Comparison of ENCODE assay signal across 8 mouse cellular contexts in genomic region chr7:113419070-113419782, GRCm38 (mm10). TPM values are rescaled to one million over a fixed set of nuclear protein-coding genes. Genes with fewer than 3 reads are reported as not detected.
DNase-seq lines count a peak whose midpoint lies in the region; ATAC-seq and TF ChIP-seq lines count a peak whose summit lies in the region.

No protein-coding gene starts in this region.

- peak; percentile 29 for DNase-seq in kidney, adult 11 months
- DNase-seq in kidney, adult 2 months, result no peak
- DNase-seq in embryo, embryonic 11 days, result peak; percentile 2
- DNase-seq in left cerebral cortex, adult 9 months (ENCODE audit: low spot score in 2 of 2), result no peak
- no peak for DNase-seq in cerebellum, adult 9-11 months

- no peak overlapping the region for H3K9ac ChIP-seq in kidney, embryonic 14.5 days (ENCODE audit: low read depth, low read length)

- no peak for TF ChIP-seq POLR2A in kidney, adult 2 months (IDR thresholded peaks at IDR 0.05; ENCODE audit: low read depth, low read length)

- no peaks in the 10 kb centered on the region for H3K4me1 ChIP-seq in kidney, adult 2 months (ENCODE audit: control insufficient read depth, insufficient read depth, low read length)
- no peaks in the 10 kb centered on the region; the same call in 1 of the 2 replicates for H3K4me1 ChIP-seq in kidney, embryonic 14.5 days (ENCODE audit: control insufficient read depth, insufficient read depth, low read length)

- TF ChIP-seq CTCF in kidney, adult 2 months (conservative IDR thresholded peaks at IDR 0.05; ENCODE audit: insufficient read depth, insufficient read length, low read depth, low read length), result no peak

- H3K36me3 ChIP-seq in kidney, adult 2 months (ENCODE audit: control insufficient read depth, insufficient read depth, low read length), result no peaks in the 10 kb centered on the region
- H3K36me3 ChIP-seq in kidney, embryonic 14.5 days (ENCODE audit: control insufficient read depth, insufficient read depth, low read length), result no peaks in the 10 kb centered on the region

- WGBS in kidney, adult 2 months, result 24% methylated on average over 4 of the region's 4 CpGs
- 16% methylated on average over 4 of the region's 4 CpGs for WGBS in kidney, embryonic 14.5 days

- H3K27ac ChIP-seq in kidney, adult 2 months (ENCODE audit: insufficient read depth, low read depth, low read length), result no peak overlapping the region
- H3K27ac ChIP-seq in kidney, embryonic 14.5 days (ENCODE audit: low read depth, low read length), result no peak overlapping the region

- H3K4me3 ChIP-seq in kidney, adult 2 months (ENCODE audit: insufficient read depth, low read depth, low read length), result no peak overlapping the region
- no peak overlapping the region for H3K4me3 ChIP-seq in kidney, embryonic 14.5 days (ENCODE audit: low read length)

- 0 out of 2 replicates have a peak, but pooled peaks have one; percentile 28 for ATAC-seq in kidney, embryonic 14.5 days (ENCODE audit: low FRiP score, low TSS enrichment)
- peak; percentile 96 for ATAC-seq in megakaryocyte progenitor cell, adult 5-6 weeks (replicated peaks; ENCODE audit: poor library complexity)
- ATAC-seq in frontal cortex, adult (ENCODE audit: low TSS enrichment), result no peak

- H3K4me2 ChIP-seq in kidney, embryonic 14.5 days (replicated peaks; ENCODE audit: low read depth, low read length), result no peak overlapping the region

- H3K27me3 ChIP-seq in kidney, adult 2 months (replicated peaks; ENCODE audit: control insufficient read depth, insufficient read depth, low read length), result no peaks in the 10 kb centered on the region
- no peaks in the 10 kb centered on the region for H3K27me3 ChIP-seq in kidney, embryonic 14.5 days (ENCODE audit: control insufficient read depth, insufficient read depth, low read length)

- H3K9me3 ChIP-seq in kidney, embryonic 14.5 days (ENCODE audit: control insufficient read depth, low read length), result no peaks in the 10 kb centered on the region

RNA-seq across cellular contexts. Expression of gene Pth, which starts 30.9 kb away (rescaled TPM):
- polyA plus RNA-seq in kidney, adult 2 months (2012; rRNA removed), result not detected in 2 replicates
- not detected in 2 replicates for polyA plus RNA-seq in kidney, embryonic 14.5 days (2014; fragmentation: Nextera tagmentation; extraction: Ambion mirVana)
- total RNA-seq in megakaryocyte progenitor cell, adult 5-6 weeks (2015), result not detected in 2 replicates
- not detected in 2 replicates for total RNA-seq in megakaryocyte progenitor cell, adult 5-6 weeks (2017)

RNA-seq across cellular contexts. Expression of gene Btbd10, which starts 50.0 kb away (rescaled TPM):
- polyA plus RNA-seq in kidney, adult 2 months (2012; rRNA removed), result 7.4 TPM in 2 replicates
- 18.0 and 24.4 TPM in 2 replicates for polyA plus RNA-seq in kidney, embryonic 14.5 days (2014; fragmentation: Nextera tagmentation; extraction: Ambion mirVana)
- 16.8 and 18.3 TPM in 2 replicates for total RNA-seq in megakaryocyte progenitor cell, adult 5-6 weeks (2015)
- 19.8 and 19.9 TPM in 2 replicates for total RNA-seq in megakaryocyte progenitor cell, adult 5-6 weeks (2017)

Comparison
In these comparisons a context has a peak if more than half of its experiments do, and no peak if none do; other contexts are left out.
1. DNase-seq: peak in kidney, adult 11 months (single experiment) and embryo, embryonic 11 days (single experiment); none in kidney, adult 2 months (single experiment), left cerebral cortex, adult 9 months (0 of 2) and cerebellum, adult 9-11 months (single experiment).